Mouse (Mus musculus): ENCODE measurements around the gene Irgm2. TPM values are rescaled to one million over a fixed set of nuclear protein-coding genes. Genes with fewer than 3 reads are reported as not detected.
A peak's percentile ranks its signal among the peaks of the same experiment; 100 is the strongest.

The Irgm2 gene
- total RNA-seq, 1 experiment, result 0.54 TPM

GRCm38 (mm10) chr11:58238840-58239791 lies 39.7 kb downstream of the Irgm2 start:
- in situ Hi-C loops (cut with MboI; ENCODE audit: low sequenced_read_pairs in 2 of 2, unreplicated experiment in 2 of 2), result no loop called here
- peak overlapping the region; percentile 67 to 80 for H3K4me3 ChIP-seq (ENCODE audit: insufficient read depth in 1 of 2, low read depth in 1 of 2, low read length in 2 of 2, poor library complexity in 1 of 2, severe bottlenecking in 1 of 2)
- H3K9ac ChIP-seq (ENCODE audit: insufficient read depth, low read depth, low read length, poor library complexity, severe bottlenecking), result no peak overlapping the region
- DNase-seq (ENCODE audit: low read depth, low spot score), result peak; percentile 97
- no peak overlapping the region; the same call in 1 of the 2 replicates for H3K27ac ChIP-seq (ENCODE audit: insufficient read depth, low read depth, low read length, poor library complexity, severe bottlenecking)
- no peaks in the 10 kb centered on the region for H3K36me3 ChIP-seq (ENCODE audit: control insufficient read depth, insufficient read depth, low read length, poor library complexity, severe bottlenecking)
- TF ChIP-seq MAFK (IDR thresholded peaks at IDR 0.05; ENCODE audit: insufficient read depth, low read depth, low read length) (no peak), CHD2 (IDR thresholded peaks at IDR 0.05; ENCODE audit: low read depth, low read length) (no peak), HCFC1 (IDR thresholded peaks at IDR 0.05; ENCODE audit: borderline replicate concordance, insufficient read depth, low read length) (no peak), ZNF384 (IDR thresholded peaks at IDR 0.05; ENCODE audit: low read depth, low read length) (no peak), ZC3H11A (IDR thresholded peaks at IDR 0.05; ENCODE audit: borderline replicate concordance, low read depth, low read length) (no peak)
- H3K4me1 ChIP-seq (ENCODE audit: control insufficient read depth in 2 of 2, insufficient read depth in 2 of 2, low read length in 2 of 2, poor library complexity in 1 of 2), result peaks cover 0 to 2% of the 10 kb centered on the region in 2 experiments; a peak in 1 of 4 replicates
- H3K9me3 ChIP-seq (ENCODE audit: control insufficient read depth, insufficient read depth, low read depth, low read length), result no peaks in the 10 kb centered on the region

DNA sequence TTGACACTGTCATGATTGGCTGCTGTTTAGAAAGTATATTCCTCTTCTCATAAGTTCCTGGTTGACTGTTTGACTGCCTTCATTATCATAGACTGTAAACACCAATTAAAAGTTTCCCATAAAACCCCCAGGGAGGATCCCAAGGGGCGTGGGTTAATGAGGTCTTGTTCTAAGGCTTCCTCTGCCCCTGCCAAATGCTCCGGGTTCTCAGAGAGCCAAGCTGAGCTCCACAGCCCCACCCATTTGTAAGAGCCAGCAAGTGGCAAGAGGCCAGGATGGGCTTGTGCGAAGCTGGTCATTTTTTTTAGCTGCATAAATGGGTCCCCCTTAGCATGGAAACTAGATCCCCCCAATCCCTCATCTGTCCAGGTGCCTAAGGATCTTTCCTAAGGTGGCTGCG lies 47.9 kb downstream of the Irgm2 start:
- TF ChIP-seq CHD2 (IDR thresholded peaks at IDR 0.05; ENCODE audit: low read depth, low read length), result no peak
- no peak for TF ChIP-seq ZNF384 (IDR thresholded peaks at IDR 0.05; ENCODE audit: low read depth, low read length)
- TF ChIP-seq ZC3H11A (IDR thresholded peaks at IDR 0.05; ENCODE audit: borderline replicate concordance, low read depth, low read length), result no peak
- H3K36me3 ChIP-seq (ENCODE audit: control insufficient read depth, insufficient read depth, low read length, poor library complexity, severe bottlenecking), result no peaks in the 10 kb centered on the region
- DNase-seq (ENCODE audit: low read depth, low spot score), result no peak
- in situ Hi-C loops (cut with MboI; ENCODE audit: low sequenced_read_pairs in 2 of 2, unreplicated experiment in 2 of 2), result no loop called here
- no peak overlapping the region for H3K4me3 ChIP-seq (ENCODE audit: insufficient read depth in 1 of 2, low read depth in 1 of 2, low read length in 2 of 2, poor library complexity in 1 of 2, severe bottlenecking in 1 of 2)
- no peaks in the 10 kb centered on the region for H3K9me3 ChIP-seq (ENCODE audit: control insufficient read depth, insufficient read depth, low read depth, low read length)
- no peak overlapping the region for H3K9ac ChIP-seq (ENCODE audit: insufficient read depth, low read depth, low read length, poor library complexity, severe bottlenecking)
- H3K4me1 ChIP-seq (ENCODE audit: control insufficient read depth in 2 of 2, insufficient read depth in 2 of 2, low read length in 2 of 2, poor library complexity in 1 of 2), result no peaks in the 10 kb centered on the region
- no peak overlapping the region for H3K27ac ChIP-seq (ENCODE audit: insufficient read depth, low read depth, low read length, poor library complexity, severe bottlenecking)

DNA sequence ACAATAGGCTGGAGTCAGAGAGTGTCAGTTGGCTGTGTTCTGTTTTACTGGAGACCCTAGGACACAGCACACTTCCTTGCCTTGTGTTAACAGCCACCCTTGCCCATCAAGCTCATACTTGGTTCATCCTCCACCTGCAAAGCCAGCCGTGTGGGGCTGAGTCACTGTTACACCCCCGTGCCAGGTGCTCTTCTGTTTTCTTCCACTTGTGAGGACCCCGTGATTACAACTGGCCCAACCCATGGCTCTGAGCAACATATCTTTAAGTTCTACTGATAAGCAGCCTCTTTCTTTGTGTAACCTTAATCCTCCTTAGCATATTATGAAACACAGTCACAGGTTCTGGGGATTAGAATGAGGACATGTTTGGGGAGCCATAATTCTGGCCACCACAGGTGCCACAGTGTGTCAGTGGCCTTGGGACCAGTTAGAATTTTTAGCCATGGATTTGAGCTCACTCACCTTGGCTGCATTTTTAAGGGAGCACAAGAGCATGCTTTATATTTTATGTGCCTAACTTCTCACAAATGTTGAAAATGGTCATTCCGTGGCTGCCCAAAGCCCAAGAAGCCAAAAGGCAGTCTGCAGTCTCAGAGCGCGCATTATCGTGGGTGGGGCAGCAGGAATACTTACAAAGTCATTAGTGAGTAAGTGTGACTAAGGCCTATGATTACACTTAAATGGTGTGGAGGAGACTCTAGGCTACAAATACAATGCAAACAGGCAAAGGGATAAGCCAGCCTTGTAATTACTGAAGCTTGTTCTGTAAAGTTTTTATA lies 50.0 kb downstream of the Irgm2 start:
- H3K4me1 ChIP-seq (ENCODE audit: control insufficient read depth in 2 of 2, insufficient read depth in 2 of 2, low read length in 2 of 2, poor library complexity in 1 of 2), result no peaks in the 10 kb centered on the region
- H3K36me3 ChIP-seq (ENCODE audit: control insufficient read depth, insufficient read depth, low read length, poor library complexity, severe bottlenecking), result no peaks in the 10 kb centered on the region
- no peak overlapping the region for H3K4me3 ChIP-seq (ENCODE audit: insufficient read depth in 1 of 2, low read depth in 1 of 2, low read length in 2 of 2, poor library complexity in 1 of 2, severe bottlenecking in 1 of 2)
- no peak overlapping the region for H3K27ac ChIP-seq (ENCODE audit: insufficient read depth, low read depth, low read length, poor library complexity, severe bottlenecking)
- TF ChIP-seq MAFK (IDR thresholded peaks at IDR 0.05; ENCODE audit: insufficient read depth, low read depth, low read length) (no peak), CHD2 (IDR thresholded peaks at IDR 0.05; ENCODE audit: low read depth, low read length) (no peak), ZNF384 (IDR thresholded peaks at IDR 0.05; ENCODE audit: low read depth, low read length) (no peak), ZC3H11A (IDR thresholded peaks at IDR 0.05; ENCODE audit: borderline replicate concordance, low read depth, low read length) (no peak), HCFC1 (IDR thresholded peaks at IDR 0.05; ENCODE audit: borderline replicate concordance, insufficient read depth, low read length) (no peak)
- in situ Hi-C loops (cut with MboI; ENCODE audit: low sequenced_read_pairs in 2 of 2, unreplicated experiment in 2 of 2), result no loop called here
- H3K9me3 ChIP-seq (ENCODE audit: control insufficient read depth, insufficient read depth, low read depth, low read length), result no peaks in the 10 kb centered on the region
- DNase-seq (ENCODE audit: low read depth, low spot score), result no peak
- H3K9ac ChIP-seq (ENCODE audit: insufficient read depth, low read depth, low read length, poor library complexity, severe bottlenecking), result no peak overlapping the region

DNA sequence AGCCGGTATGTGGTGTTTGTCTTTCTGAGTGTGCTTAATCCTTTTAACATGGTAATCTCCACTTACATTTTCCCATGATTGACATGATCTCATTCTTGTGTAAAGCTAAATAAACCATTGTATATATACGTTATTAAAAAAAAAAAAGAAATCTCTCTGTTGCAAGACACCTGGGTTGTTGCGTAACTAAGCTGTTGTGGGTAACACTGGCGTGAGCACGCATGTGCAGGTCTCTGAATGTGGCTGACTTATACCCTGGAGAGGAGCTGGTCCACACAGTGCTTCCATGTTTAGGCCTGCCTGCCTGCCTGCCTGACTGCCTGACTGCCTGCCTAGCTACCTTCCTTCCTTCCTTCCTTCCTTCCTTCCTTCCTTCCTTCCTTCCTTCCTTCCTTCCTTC lies 51.1 kb downstream of the Irgm2 start:
- in situ Hi-C loops (cut with MboI; ENCODE audit: low sequenced_read_pairs in 2 of 2, unreplicated experiment in 2 of 2), result no loop called here

More for the DNA sequence above, 51.1 kb downstream of the Irgm2 start:
- Histone ChIP-seq H3K36me3 (ENCODE audit: control insufficient read depth, insufficient read depth, low read length, poor library complexity, severe bottlenecking) (no peaks in the 10 kb centered on the region), H3K4me3 (ENCODE audit: insufficient read depth in 1 of 2, low read depth in 1 of 2, low read length in 2 of 2, poor library complexity in 1 of 2, severe bottlenecking in 1 of 2) (no peak overlapping the region), H3K9ac (ENCODE audit: insufficient read depth, low read depth, low read length, poor library complexity, severe bottlenecking) (no peak overlapping the region), H3K9me3 (ENCODE audit: control insufficient read depth, insufficient read depth, low read depth, low read length) (no peaks in the 10 kb centered on the region), H3K4me1 (ENCODE audit: control insufficient read depth in 2 of 2, insufficient read depth in 2 of 2, low read length in 2 of 2, poor library complexity in 1 of 2) (no peaks in the 10 kb centered on the region), H3K27ac (ENCODE audit: insufficient read depth, low read depth, low read length, poor library complexity, severe bottlenecking) (no peak overlapping the region)
- no peak for DNase-seq (ENCODE audit: low read depth, low spot score)
- TF ChIP-seq ZNF384 (IDR thresholded peaks at IDR 0.05; ENCODE audit: low read depth, low read length) (no peak), MAFK (IDR thresholded peaks at IDR 0.05; ENCODE audit: insufficient read depth, low read depth, low read length) (no peak), ZC3H11A (IDR thresholded peaks at IDR 0.05; ENCODE audit: borderline replicate concordance, low read depth, low read length) (no peak), HCFC1 (IDR thresholded peaks at IDR 0.05; ENCODE audit: borderline replicate concordance, insufficient read depth, low read length) (no peak), CHD2 (IDR thresholded peaks at IDR 0.05; ENCODE audit: low read depth, low read length) (no peak)
